Mouse (Mus musculus): ENCODE measurements at regions not wholly inside any gene's neighbourhood (a gene's known extent, or its start where the extent isn't known, plus 50 kb on each side); places are given as distances from the start of the nearest gene placed in this dataset.

DNA sequence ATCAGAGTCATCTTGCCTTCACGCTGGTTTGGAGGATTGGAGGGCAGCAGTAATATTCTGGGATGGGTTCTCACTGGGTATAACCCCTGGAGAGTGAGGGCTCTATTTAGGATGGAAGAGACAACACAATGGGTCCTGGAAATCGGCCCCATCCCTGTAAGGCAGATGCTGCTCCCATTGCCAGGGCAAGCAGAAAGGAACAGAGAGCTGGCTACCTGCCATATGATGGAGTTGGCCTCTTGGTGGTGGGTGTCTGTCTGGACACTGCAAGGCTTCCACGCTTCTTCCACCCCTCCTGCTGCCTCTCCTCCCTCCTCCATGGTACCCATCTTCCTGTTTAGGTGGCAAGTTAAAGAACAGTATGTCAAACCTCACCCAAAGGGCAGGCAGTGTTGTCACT, 308.6 kb downstream of the Glrx3 start:
- in situ Hi-C loops (cut with MboI, MseI): no loop called here

DNA sequence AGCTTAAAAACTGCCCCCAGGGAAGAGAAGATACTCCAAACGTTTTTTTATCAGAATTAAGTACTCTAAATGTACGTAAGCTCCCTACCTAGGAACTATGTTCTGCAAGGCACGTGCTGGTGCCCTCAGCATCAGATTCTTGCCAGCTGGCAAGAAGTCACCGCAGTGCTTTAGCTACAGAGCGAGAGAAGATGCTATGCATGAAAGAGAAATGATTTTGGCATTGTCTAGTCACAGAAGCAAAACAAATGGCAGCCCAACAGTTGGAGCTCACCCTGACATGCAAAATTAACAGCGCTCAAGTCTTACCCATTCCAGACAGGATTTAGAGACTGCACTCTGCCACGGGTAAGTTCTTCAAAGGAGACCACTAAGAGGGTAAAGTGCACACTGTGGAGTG, 311.5 kb downstream of the Glrx3 start:
- in situ Hi-C loops (cut with MboI, MseI): no loop called here

DNA sequence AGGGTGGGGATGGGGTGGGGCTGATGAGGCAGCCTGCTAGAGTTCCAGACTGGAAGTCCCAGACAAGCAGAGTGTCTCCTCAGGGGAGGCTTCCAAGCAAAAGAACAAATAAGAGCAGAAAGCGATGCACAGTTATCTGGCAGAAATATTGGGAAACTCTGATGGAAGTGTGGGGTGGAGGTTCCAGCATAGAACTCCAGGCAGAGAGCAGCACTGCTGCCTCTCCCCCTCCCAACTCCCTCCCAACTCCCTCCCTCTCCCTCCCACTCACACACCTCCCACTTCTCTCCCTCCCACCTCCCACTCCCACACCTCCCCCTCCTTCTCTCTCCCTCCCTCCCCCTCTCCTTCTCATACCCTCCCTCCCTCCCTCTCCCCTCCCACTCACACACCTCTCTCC, 313.3 kb downstream of the Glrx3 start:
- in situ Hi-C loops (cut with MboI, MseI): no loop called here

DNA sequence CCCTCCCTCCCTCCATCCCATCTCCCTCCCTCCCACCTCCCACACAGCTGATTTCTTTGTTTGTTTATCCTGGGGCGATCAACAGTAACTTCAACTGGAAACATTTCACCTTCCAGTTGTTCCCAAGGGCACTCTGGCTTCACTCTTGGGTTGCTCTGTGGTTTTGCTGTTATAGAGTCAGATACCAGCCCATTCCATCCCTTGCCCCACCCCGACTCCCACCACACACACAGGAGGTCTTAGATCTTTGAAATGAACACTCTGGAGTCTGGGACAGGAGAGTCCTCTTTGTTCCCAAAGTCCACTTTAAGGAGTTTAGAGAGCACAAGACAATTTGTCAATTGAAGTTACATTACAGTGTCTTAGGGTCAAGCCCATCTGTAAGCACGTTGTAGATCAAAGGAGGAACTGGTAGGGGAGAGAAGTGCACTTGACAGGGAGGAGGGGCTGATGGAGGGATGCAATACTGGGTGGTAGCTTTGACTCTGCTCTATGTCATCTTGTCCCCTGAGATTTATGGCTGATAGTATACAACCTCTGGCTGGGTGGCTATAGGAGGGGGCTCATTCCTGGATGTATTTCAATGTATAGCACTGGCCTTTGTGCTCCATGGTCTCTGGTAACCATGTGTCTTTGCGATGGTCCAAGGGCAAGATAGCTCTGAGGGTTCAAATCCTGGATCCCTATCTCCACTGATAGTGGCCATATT, 313.9 kb downstream of the Glrx3 start:
- in situ Hi-C loops (cut with MboI, MseI): no loop called here

DNA sequence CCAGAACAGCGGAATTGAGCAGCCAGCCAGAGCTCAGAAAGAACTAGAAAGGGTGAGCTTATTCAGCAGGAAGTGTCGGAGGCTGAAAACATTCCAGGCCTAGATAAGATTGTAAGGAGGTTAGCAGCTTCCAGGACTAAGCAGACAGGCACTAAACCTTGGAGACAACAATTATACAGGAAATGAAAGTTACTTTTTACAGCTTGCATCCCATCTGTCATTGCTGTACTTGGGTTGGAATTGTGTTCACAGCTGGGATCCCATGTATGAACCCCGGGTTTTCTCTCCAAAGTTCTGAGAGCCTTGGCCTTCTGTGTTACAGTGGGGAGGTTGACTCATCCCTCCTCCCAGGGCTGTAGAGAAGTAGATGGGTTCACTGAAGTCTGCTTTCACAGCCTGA, 328.5 kb downstream of the Glrx3 start:
- in situ Hi-C loops (cut with MboI, MseI): no loop called here

DNA sequence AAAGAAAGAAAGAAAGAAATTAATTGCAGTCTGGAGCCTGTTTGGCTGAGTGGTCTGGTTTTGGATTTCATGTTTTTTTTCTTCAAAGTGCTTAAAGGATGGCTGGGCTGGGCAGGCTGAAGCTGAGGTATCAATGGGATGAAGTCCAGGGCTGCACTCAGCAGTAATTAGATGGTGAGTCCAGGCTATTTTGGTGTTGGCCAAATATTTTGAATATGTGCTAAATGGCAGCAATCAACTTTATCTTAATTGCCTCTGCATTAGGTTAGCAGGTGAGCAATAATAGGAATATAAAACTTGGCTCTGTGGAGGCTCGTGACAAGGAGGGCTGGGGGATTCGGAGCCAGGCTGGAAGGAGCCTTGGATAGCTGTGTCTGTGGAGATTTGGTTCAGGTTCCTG, 329.3 kb downstream of the Glrx3 start:
- in situ Hi-C loops (cut with MboI, MseI): no loop called here

DNA sequence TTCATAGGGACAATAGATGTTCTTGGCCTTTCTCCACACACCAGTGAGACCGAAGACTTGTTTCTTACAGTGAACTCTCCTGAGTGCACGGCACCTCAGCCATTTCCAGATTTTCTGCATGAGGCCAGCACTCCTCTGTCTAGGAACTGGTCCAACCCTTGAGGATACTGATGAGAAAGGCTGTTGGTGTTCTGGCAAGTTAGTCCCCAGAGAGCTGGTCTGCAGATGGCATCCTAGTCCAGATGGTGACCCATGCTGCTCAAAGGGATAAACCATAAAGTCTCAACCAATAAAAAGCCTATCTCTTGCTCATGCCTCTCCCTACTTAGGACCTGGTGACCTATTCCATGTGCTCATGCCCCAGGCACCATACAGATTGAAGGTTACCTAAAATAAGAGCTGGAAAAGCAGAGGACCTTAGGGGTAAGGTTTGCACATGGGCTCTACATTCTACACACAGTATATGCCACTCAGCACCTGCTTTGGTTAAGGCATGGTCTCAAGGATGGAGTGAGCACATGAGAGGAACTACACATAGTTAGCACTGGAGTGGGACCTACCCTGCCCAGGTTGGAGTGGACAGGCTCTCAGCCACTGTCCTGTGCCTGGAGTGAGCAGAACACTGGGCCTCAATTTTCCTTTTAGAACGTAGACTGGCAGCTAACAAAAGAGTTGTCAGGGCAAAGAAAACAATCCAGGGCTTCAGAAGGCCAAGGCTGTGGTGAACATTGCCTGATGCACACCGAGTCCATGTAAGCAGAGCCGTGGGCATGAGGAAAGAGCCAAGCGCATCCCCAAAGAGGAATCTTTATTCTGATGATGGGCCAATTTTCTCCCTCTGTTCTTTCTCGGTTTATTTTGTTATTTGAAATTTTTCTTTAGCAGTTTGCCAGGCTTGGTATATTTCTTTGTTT, 335.9 kb downstream of the Glrx3 start:
- in situ Hi-C loops (cut with MboI, MseI): no loop called here

DNA sequence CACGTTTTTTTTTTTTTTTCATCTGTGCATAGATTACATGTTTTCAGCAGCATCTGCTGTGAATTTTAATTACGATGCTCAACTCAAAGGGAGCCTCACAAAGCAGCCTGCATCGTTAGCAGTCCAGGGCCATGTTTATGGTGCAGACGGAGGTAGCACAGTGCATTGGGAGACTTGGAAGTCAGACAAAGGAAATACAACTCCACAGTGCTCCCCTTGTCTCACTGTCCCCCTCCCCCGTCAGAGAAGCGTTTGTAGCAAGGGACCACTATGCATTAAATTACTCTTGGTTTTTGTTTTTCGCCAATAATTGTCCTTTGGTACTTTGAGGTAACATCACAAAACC, 336.5 kb downstream of the Glrx3 start:
- in situ Hi-C loops (cut with MboI, MseI): no loop called here

DNA sequence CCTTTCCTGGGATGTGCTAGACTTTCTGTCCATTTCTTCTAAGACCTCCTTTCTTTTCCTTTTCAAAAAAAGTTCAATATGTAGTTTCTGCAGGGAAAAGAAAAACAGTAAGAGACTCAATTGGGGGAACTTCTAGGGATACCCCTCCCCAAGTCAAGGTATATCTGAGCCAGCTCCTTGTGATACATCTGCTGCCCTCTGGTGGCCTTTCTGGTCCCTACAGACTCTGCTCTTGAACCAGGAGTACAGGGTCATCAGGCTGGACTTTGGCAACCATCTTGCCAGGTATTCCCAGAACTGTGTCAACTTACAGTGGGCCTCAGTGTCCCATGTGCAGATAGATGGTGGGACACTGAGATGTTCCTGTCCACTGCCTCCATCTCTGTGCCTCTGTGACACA, 346.5 kb downstream of the Glrx3 start:
- in situ Hi-C loops (cut with MboI, MseI): no loop called here

DNA sequence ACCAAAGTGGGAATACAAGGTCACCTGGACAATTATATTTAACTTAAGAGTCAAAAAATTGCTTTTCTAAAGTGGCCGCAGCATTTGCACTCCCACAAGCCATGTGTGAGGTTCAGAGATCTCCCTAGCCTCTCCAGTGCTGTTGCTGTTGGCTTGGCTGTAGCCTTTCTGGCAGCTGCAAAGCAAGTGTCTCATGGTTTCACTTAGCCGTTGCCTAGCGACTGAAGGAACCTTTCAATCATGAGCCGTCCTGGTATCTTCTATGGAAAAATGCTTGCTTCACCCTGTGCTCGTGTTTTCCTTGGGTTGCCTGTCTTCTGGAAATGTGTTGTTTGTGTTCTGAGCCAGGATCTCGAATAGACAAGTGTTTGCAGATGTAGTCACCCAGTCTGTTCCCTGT, 367.9 kb downstream of the Glrx3 start:
- in situ Hi-C loops (cut with MboI, MseI): no loop called here

DNA sequence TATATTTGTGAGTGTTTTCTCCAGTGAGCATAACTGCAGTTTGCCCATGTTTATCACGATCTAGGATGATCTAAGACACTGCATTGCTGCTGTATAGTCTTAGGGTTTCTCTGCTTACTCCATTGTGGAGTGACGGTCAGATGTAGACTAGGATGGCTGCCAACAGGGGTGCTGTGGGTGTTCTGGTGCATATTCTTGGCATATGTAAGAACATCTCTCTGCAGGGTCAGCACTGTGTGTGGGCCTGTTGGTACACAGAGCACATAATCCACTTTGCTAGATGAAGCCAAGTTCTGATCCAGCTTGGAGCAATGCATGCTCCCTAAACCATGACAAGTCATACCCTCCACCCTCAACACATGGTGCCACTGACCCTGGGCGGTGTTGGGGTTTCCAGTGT, 375.4 kb downstream of the Glrx3 start:
- in situ Hi-C loops (cut with MboI, MseI): no loop called here

DNA sequence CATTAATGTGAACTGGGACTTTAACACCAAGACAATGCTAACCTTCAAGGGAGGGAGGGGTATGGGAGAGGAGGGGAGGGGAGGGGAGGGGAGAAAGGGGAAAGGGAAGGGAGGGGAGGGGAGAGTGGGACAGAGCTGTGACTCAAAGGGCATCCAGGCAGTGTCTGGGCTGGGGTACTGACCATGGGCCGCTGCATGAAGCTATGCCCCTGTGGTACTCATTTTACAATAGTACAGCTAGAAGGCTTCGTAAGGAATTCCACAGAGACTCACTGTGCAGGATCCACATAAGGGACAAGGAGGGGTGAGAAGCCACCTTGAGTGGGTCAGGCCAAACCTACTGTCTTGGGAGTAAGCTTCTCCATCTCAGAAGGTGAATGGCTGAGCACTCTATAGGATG, 403.1 kb downstream of the Glrx3 start:
- in situ Hi-C loops (cut with MboI, MseI): no loop called here

DNA sequence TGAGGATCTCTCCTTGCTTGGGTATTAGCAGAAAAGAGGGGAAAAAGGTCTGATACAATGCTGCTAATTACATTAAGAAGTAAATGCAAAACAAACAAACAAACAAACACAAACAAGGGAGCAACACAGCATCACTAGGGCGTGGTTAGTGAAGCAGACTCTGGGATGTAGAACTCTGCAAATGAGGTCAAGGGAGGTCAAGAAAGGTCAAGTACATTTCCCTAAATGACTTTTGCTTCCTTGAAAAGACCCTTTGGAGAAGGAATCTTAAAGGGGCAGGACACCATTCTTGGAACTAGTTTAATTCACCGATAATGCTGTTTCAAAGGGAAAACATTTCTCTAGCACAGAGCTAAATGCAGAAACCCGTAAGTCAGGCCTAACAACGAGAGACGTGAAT, 403.6 kb downstream of the Glrx3 start:
- in situ Hi-C loops (cut with MboI, MseI): no loop called here

DNA sequence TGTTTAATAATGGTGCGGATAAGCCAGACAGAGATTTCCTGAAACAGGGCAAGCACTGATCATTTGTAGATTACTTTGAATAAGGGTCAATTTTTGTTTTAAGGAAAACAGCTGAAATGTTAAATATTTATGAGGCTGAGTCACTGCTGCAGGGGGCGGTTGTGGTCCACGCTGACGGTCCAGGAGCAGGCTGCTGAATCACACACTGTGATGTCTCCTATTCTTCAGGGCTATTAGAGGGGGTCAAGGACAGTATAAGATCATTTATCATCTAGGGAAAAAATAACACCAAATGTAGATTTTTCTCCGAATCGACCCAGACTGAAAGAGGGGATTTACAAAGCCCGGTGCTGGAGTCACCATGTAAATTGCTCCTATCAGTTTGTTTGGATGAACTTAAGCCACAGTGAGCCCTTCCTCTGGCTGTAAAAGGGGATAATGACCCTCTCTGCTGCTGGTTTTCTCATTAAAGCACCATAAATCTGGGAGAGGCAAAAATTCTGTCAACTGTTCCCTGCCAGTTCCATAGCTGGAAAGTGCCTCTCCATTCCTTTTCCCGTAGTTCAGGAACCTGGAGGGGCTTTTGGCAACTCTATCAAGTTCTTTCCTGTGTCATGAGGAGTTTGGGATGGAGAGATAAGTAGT, 404.2 kb downstream of the Glrx3 start:
- in situ Hi-C loops (cut with MboI, MseI): no loop called here

DNA sequence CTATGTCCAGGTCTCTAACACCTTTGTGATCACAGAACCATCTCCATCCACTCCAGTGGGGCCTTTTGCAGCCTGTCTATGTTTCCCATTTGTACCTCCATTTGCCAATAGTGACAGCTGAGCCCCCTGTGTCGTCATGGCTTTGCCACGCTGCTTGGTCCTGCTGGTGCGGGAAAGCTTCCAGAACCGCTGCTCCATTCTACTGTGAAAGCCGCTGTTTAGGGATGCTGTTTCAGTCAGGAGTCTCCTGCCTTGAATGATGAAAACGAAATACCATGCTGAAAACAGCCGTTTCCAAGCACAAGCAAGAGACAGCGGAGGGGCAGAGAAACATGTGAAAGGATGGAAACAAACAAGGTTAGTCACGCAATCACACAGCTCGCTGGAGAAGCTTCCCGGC, 410.4 kb downstream of the Glrx3 start:
- in situ Hi-C loops (cut with MboI, MseI): no loop called here

DNA sequence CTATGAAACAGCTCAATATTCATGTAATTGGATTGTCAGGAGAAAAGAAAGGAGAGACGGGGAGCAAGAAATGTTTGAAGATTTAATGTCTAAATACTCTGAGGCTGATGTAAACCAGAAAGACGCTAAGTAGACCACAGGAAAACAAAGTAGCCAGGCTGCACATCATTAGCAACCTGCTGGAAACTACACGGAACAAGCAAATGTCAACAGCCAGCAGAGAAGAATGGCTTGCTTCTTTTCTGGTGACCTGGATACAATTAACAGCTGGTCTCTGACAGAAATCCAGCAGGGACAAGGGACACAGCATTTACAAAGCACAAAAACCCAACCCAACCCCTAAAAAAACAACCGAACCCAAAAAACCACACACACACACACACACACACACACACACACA, 413.6 kb downstream of the Glrx3 start:
- in situ Hi-C loops (cut with MboI, MseI): no loop called here

DNA sequence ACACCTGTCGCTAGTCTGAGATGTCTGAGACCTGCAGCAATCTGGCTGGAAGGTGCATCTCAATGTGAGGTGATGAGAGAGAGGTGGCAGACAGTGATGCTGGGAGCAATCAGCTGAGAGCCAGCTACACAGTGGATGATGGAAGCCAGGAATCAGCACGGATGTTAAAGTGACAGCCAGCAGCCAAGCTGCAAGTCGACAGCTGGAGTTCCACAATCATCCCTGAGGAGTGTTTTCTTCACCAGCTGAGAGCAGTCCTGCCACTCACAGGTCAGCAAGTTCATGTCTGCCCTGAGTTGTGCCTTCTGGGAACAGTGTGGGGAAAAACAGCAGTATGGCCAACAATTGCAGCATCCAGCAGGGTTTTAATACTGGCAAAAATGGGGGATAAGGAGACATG, 422.3 kb downstream of the Glrx3 start:
- in situ Hi-C loops (cut with MboI, MseI): no loop called here

DNA sequence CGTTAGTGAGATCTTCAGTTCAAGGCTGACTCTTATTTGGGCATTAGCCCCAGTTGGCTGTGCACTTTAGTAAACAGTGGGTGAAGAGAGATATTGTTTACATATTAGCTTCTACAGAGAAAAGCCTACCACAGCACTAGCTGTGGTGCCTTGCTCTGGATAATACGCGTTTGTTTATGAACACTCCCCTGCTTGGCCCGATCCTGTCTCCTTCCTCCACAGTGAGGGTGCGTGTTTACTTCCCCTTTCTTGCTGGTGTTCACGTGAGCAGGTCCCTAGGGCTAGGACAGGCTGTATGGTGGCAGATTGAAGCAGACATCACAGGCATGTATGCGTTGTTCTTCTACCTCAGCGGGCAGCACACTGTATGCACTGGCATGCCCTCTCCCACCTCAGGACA, 423.1 kb downstream of the Glrx3 start:
- in situ Hi-C loops (cut with MboI, MseI): no loop called here

DNA sequence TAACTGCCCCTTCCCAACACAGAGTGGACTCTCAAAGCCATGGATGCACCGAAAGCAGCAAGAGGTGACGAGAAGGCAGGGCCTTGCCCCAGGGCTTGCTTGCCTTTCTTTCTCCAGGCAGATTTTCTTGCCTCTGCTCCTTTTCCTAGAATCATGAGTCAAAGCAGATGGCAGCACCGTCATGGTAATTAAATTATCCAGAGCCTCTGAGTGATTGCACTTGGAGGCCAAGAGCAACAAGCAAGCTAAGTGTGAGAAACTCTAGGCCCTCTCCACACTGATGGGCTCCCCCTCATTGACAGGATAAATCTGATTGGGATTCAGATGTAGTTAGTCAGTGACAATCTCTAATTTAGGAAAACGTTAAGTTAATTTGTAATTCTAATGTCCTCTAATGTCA, 427.5 kb downstream of the Glrx3 start:
- in situ Hi-C loops (cut with MboI, MseI): no loop called here

DNA sequence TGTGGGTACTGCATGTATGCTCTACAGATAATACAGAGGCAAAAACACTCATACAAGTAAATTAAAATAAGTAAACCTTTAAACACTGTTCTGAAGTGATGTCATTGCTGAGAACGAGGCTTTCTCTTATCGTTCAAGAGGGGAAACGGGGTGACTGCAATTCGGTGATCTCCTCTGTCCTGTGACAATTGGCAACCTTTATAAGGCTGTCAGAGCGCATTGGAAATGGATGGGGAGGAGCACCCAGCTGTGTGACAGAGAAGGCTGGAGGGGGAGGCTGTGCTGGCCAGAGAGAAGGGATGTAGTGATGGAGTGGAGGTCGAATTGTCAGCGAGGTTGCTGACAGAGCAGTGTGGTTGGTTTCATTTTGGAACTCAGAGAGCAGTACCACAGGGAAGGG, 428.0 kb downstream of the Glrx3 start:
- in situ Hi-C loops (cut with MboI, MseI): no loop called here

DNA sequence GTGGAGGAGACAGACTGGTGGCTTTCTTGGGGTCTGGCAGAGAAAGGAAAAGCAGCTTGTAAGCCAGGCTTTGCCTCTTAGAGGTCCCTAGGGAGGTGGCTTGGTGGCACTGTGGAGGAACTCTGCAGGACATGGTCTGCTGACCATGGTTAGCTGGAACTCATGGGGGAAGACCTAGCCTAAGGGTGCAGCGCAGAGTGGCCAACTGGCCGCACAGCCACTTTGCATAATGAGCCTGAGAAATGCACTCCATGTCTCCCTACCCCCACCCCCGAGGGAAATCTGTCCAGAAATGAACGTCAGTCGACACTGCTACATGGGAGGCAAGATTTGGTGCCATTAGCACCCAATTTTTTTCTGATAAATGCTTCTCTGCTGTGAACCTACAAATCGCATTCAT, 429.5 kb downstream of the Glrx3 start:
- in situ Hi-C loops (cut with MboI, MseI): no loop called here

DNA sequence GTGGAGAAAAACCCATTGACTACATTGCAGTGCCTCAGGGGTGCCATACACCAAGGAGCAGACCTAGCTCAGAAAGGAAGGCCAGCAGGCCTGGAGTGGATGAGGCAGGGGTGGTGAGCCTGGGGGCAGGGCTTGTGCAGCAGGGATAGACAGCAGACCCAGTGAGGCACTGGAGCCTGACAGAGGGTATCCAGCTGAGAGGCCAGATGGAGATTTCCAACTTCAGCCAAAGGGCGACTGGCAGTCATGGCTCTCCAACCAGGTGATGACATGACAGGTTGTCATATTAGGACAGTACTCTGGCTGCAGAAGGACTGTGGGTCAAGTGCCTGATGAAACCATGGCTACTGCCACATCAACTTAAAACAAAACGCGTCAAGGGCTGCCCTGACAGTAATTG, 431.1 kb downstream of the Glrx3 start:
- in situ Hi-C loops (cut with MboI, MseI): no loop called here

DNA sequence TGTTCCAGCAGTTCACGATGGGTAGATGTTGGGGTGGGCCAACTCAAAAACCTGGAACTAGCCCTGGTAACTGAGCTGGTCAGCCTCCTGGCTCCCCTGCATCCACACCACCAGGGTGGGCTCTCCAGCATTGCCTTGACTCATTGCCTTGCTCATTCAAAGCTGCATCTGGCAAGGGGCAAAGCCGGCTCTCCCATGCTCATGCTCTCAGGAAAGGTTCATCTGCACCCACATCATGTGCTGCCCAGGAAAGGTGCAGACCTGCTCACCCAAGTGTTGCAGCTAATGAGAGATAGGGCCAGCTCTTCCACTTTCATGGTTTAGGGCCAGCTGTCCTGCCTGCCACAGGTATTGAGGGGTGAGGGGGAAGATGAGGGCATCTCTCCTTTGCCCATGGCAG, 437.9 kb downstream of the Glrx3 start:
- in situ Hi-C loops (cut with MboI, MseI): no loop called here

Measured in regulatory T cell (primary cell).